Mouse (Mus musculus): ENCODE data around the gene Traf4. TPM values are rescaled to one million over a fixed set of nuclear protein-coding genes. Genes with fewer than 3 reads are reported as not detected.

Traf4 gene
- polyA plus RNA-seq, 1 experiment from 2014 or later = 28.6 TPM

- H3K9ac ChIP-seq (ENCODE audit: low read depth, low read length) = no peak overlapping the region
- H3K4me1 ChIP-seq (ENCODE audit: control insufficient read depth, low read depth, low read length) = peaks cover 75% of the 10 kb centered on the region
- H3K27me3 ChIP-seq (ENCODE audit: control insufficient read depth, insufficient read depth, low read depth, low read length) = no peaks in the 10 kb centered on the region
- no peaks in the 10 kb centered on the region for H3K36me3 ChIP-seq (ENCODE audit: control insufficient read depth, insufficient read depth)
- H3K4me3 ChIP-seq (ENCODE audit: low read depth, low read length) = no peak overlapping the region
- no peak overlapping the region for H3K27ac ChIP-seq (ENCODE audit: low read length)
- no peak for ATAC-seq (ENCODE audit: low read depth)
- H3K9me3 ChIP-seq (replicated peaks; ENCODE audit: control insufficient read depth, low read length) = no peaks in the 10 kb centered on the region
- H3K4me2 ChIP-seq (ENCODE audit: low read depth, low read length) = no peak overlapping the region
- 57% methylated on average over 4 of the region's 4 CpGs for WGBS (ENCODE audit: insufficient replicate concordance)
Observed at GRCm38 (mm10) chr11:78171328-78171727, 5.9 kb upstream of the Traf4 start.

GRCm38 (mm10) chr11:78170306-78170705 is 4.9 kb upstream of the Traf4 start:
- H3K27ac ChIP-seq (ENCODE audit: low read length) = peak overlapping the region; percentile 1; the same call in 1 of the 2 replicates
- H3K4me1 ChIP-seq (ENCODE audit: control insufficient read depth, low read depth, low read length) = peaks cover 76% of the 10 kb centered on the region
- WGBS (ENCODE audit: insufficient replicate concordance) = 87% methylated on average over 15 of the region's 15 CpGs
- no peaks in the 10 kb centered on the region for H3K27me3 ChIP-seq (ENCODE audit: control insufficient read depth, insufficient read depth, low read depth, low read length)
- H3K4me2 ChIP-seq (ENCODE audit: low read depth, low read length) = no peak overlapping the region
- no peaks in the 10 kb centered on the region for H3K36me3 ChIP-seq (ENCODE audit: control insufficient read depth, insufficient read depth)
- H3K9me3 ChIP-seq (replicated peaks; ENCODE audit: control insufficient read depth, low read length) = no peaks in the 10 kb centered on the region
- no peak overlapping the region for H3K9ac ChIP-seq (ENCODE audit: low read depth, low read length)
- H3K4me3 ChIP-seq (ENCODE audit: low read depth, low read length) = no peak overlapping the region
- ATAC-seq (ENCODE audit: low read depth) = no peak

GRCm38 (mm10) chr11:78168541-78169468 is 3.4 kb upstream of the Traf4 start:
- Histone ChIP-seq H3K4me1 (ENCODE audit: control insufficient read depth, low read depth, low read length) (peaks cover 72% of the 10 kb centered on the region), H3K27me3 (ENCODE audit: control insufficient read depth, insufficient read depth, low read depth, low read length) (no peaks in the 10 kb centered on the region), H3K4me3 (ENCODE audit: low read depth, low read length) (peak overlapping the region; percentile 60), H3K27ac (ENCODE audit: low read length) (peak overlapping the region; percentile 91), H3K9ac (ENCODE audit: low read depth, low read length) (peak overlapping the region; percentile 60), H3K36me3 (ENCODE audit: control insufficient read depth, insufficient read depth) (no peaks in the 10 kb centered on the region), H3K4me2 (ENCODE audit: low read depth, low read length) (peak overlapping the region; percentile 88), H3K9me3 (replicated peaks; ENCODE audit: control insufficient read depth, low read length) (no peaks in the 10 kb centered on the region)
- peak; percentile 60 for ATAC-seq (ENCODE audit: low read depth)
- WGBS (ENCODE audit: insufficient replicate concordance) = 14% methylated on average over 19 of the region's 19 CpGs

GRCm38 (mm10) chr11:78167257-78167959 is 2.0 kb upstream of the Traf4 start:
- H3K27ac ChIP-seq (ENCODE audit: low read length) = peak overlapping the region; percentile 91
- peaks cover 82% of the 10 kb centered on the region for H3K4me1 ChIP-seq (ENCODE audit: control insufficient read depth, low read depth, low read length)
- H3K9ac ChIP-seq (ENCODE audit: low read depth, low read length) = peak overlapping the region; percentile 12
- H3K4me2 ChIP-seq (ENCODE audit: low read depth, low read length) = 0 out of 2 replicates have a peak overlapping the region, but pooled peaks have one; percentile 88
- no peak for ATAC-seq (ENCODE audit: low read depth)
- H3K4me3 ChIP-seq (ENCODE audit: low read depth, low read length) = no peak overlapping the region
- no peaks in the 10 kb centered on the region for H3K27me3 ChIP-seq (ENCODE audit: control insufficient read depth, insufficient read depth, low read depth, low read length)
- 80% methylated on average over 14 of the region's 14 CpGs for WGBS (ENCODE audit: insufficient replicate concordance)
- no peaks in the 10 kb centered on the region; the same call in 1 of the 2 replicates for H3K36me3 ChIP-seq (ENCODE audit: control insufficient read depth, insufficient read depth)
- H3K9me3 ChIP-seq (replicated peaks; ENCODE audit: control insufficient read depth, low read length) = no peaks in the 10 kb centered on the region

- H3K4me1 ChIP-seq (ENCODE audit: control insufficient read depth, low read depth, low read length) = peaks cover 81% of the 10 kb centered on the region
Observed at GRCm38 (mm10) chr11:78166640-78167039, 1.3 kb upstream of the Traf4 start.

GRCm38 (mm10) chr11:78166161-78166560 is 772 bp upstream of the Traf4 start:
- Histone ChIP-seq H3K9me3 (replicated peaks; ENCODE audit: control insufficient read depth, low read length) (no peaks in the 10 kb centered on the region), H3K36me3 (ENCODE audit: control insufficient read depth, insufficient read depth) (peaks cover 7% of the 10 kb centered on the region), H3K4me2 (ENCODE audit: low read depth, low read length) (peak overlapping the region; percentile 100), H3K4me1 (ENCODE audit: control insufficient read depth, low read depth, low read length) (peaks cover 83% of the 10 kb centered on the region), H3K27me3 (ENCODE audit: control insufficient read depth, insufficient read depth, low read depth, low read length) (no peaks in the 10 kb centered on the region), H3K9ac (ENCODE audit: low read depth, low read length) (peak overlapping the region; percentile 98), H3K4me3 (ENCODE audit: low read depth, low read length) (peak overlapping the region; percentile 96), H3K27ac (ENCODE audit: low read length) (peak overlapping the region; percentile 89)
- ATAC-seq (ENCODE audit: low read depth) = no peak
- 54% methylated on average over 4 of the region's 4 CpGs for WGBS (ENCODE audit: insufficient replicate concordance)

More at GRCm38 (mm10) chr11:78166640-78167039, 1.3 kb upstream of the Traf4 start:
- Histone ChIP-seq H3K4me2 (ENCODE audit: low read depth, low read length) (no peak overlapping the region), H3K27ac (ENCODE audit: low read length) (no peak overlapping the region), H3K27me3 (ENCODE audit: control insufficient read depth, insufficient read depth, low read depth, low read length) (no peaks in the 10 kb centered on the region), H3K4me3 (ENCODE audit: low read depth, low read length) (no peak overlapping the region), H3K9ac (ENCODE audit: low read depth, low read length) (no peak overlapping the region), H3K36me3 (ENCODE audit: control insufficient read depth, insufficient read depth) (peaks cover 4% of the 10 kb centered on the region; the same call in 1 of the 2 replicates), H3K9me3 (replicated peaks; ENCODE audit: control insufficient read depth, low read length) (no peaks in the 10 kb centered on the region)
- ATAC-seq (ENCODE audit: low read depth) = no peak
- 63% methylated on average over 6 of the region's 6 CpGs for whole genome bisulfite sequencing (ENCODE audit: insufficient replicate concordance)

- Histone ChIP-seq H3K36me3 (ENCODE audit: control insufficient read depth, insufficient read depth) (peaks cover 11% of the 10 kb centered on the region), H3K9ac (ENCODE audit: low read depth, low read length) (peak overlapping the region; percentile 98), H3K4me1 (ENCODE audit: control insufficient read depth, low read depth, low read length) (peaks cover 84% of the 10 kb centered on the region), H3K9me3 (replicated peaks; ENCODE audit: control insufficient read depth, low read length) (no peaks in the 10 kb centered on the region), H3K27me3 (ENCODE audit: control insufficient read depth, insufficient read depth, low read depth, low read length) (no peaks in the 10 kb centered on the region), H3K27ac (ENCODE audit: low read length) (peak overlapping the region; percentile 89), H3K4me3 (ENCODE audit: low read depth, low read length) (peak overlapping the region; percentile 96), H3K4me2 (ENCODE audit: low read depth, low read length) (peak overlapping the region; percentile 100)
- WGBS (ENCODE audit: insufficient replicate concordance) = 3% methylated on average over 16 of the region's 16 CpGs
- ATAC-seq (ENCODE audit: low read depth) = peak; percentile 12
Observed at GRCm38 (mm10) chr11:78165761-78166109, 346 bp upstream of the Traf4 start.

- Histone ChIP-seq H3K4me1 (ENCODE audit: control insufficient read depth, low read depth, low read length) (peaks cover 77% of the 10 kb centered on the region), H3K9ac (ENCODE audit: low read depth, low read length) (peak overlapping the region; percentile 98), H3K4me3 (ENCODE audit: low read depth, low read length) (peak overlapping the region; percentile 96), H3K27me3 (ENCODE audit: control insufficient read depth, insufficient read depth, low read depth, low read length) (no peaks in the 10 kb centered on the region), H3K9me3 (replicated peaks; ENCODE audit: control insufficient read depth, low read length) (no peaks in the 10 kb centered on the region), H3K27ac (ENCODE audit: low read length) (peak overlapping the region; percentile 87), H3K36me3 (ENCODE audit: control insufficient read depth, insufficient read depth) (peaks cover 23% of the 10 kb centered on the region), H3K4me2 (ENCODE audit: low read depth, low read length) (peak overlapping the region; percentile 100)
- under 1% methylated on average over 14 of the region's 14 CpGs for WGBS (ENCODE audit: insufficient replicate concordance)
- ATAC-seq (ENCODE audit: low read depth) = no peak
Observed at GRCm38 (mm10) chr11:78164604-78164923, 825 bp downstream of the Traf4 start.
